Mouse (Mus musculus) CH12.LX (cell line): ENCODE data around the gene Atxn7l1. TPM values are rescaled to one million over a fixed set of nuclear protein-coding genes. Genes with fewer than 3 reads are reported as not detected.

ENCODE experiments used
- DNase-seq: peaks from one replicate; pipeline ENCODE4 v3.0.0-alpha.2; 2013; ENCODE audit errors: extremely low read depth
- H3K27ac ChIP-seq: 2 replicates; pipeline ENCODE4 v1.5.1; 2012; ENCODE audit warnings: low read depth, mild to moderate bottlenecking, control low read depth, moderate library complexity; ENCODE audit not compliant: insufficient read depth
- H3K27me3 ChIP-seq: replicated peaks from 2 replicates; pipeline ENCODE3; 2012; ENCODE audit warnings: inconsistent platforms
- H3K36me3 ChIP-seq, 2 experiments: replicated peaks in 1 of 2; 2 replicates each; pipeline versions ENCODE3 to v1.6.1; 2012; ENCODE audit warnings: inconsistent platforms in 1 of 2, low read length in 1 of 2, mild to moderate bottlenecking in 1 of 2, mixed read lengths in 1 of 2, moderate library complexity in 1 of 2; ENCODE audit not compliant: control insufficient read depth in 1 of 2, insufficient read depth in 1 of 2
- H3K4me1 ChIP-seq, 2 experiments: 2 replicates each; pipeline ENCODE4 v1.6.1; 2012; ENCODE audit warnings: inconsistent platforms in 1 of 2, moderate library complexity in 1 of 2; ENCODE audit not compliant: insufficient read depth in 2 of 2, control insufficient read depth in 1 of 2
- H3K4me2 ChIP-seq: 2 replicates; pipeline ENCODE4 v1.6.1; 2012; ENCODE audit warnings: low read depth, mild to moderate bottlenecking, control low read depth; ENCODE audit not compliant: poor library complexity, insufficient read depth, severe bottlenecking
- H3K4me3 ChIP-seq, 3 experiments: fragments of 150-350 bp in 1 of 3; sonication (generic) in 1 of 3; replicated peaks in 1 of 3; 2 replicates each; pipeline versions ENCODE3 to v1.5.1; 2011 to 2012; ENCODE audit warnings: low read depth in 2 of 3, low read length in 2 of 3, mild to moderate bottlenecking in 2 of 3, moderate library complexity in 2 of 3, control low read depth in 1 of 3, improper control_type of control experiment in 1 of 3, inconsistent platforms in 1 of 3, mixed read lengths in 1 of 3; ENCODE audit not compliant: poor library complexity in 1 of 3
- H3K79me2 ChIP-seq: replicated peaks from 2 replicates; pipeline ENCODE4 v1.6.1; 2012; ENCODE audit warnings: mild to moderate bottlenecking, moderate library complexity; ENCODE audit not compliant: control insufficient read depth, poor library complexity, insufficient read depth, severe bottlenecking; ENCODE audit errors: extremely low read depth
- H3K9ac ChIP-seq: 2 replicates; pipeline ENCODE4 v1.6.1; 2012; ENCODE audit warnings: low read depth, mild to moderate bottlenecking, control low read depth, moderate library complexity; ENCODE audit not compliant: insufficient read depth
- H3K9me3 ChIP-seq: replicated peaks from 2 replicates; pipeline ENCODE3; 2012; ENCODE audit warnings: low read length, inconsistent platforms, mixed read lengths
- CTCF ChIP-seq, 2 experiments: IDR thresholded peaks in 1 of 2; conservative IDR thresholded peaks in 1 of 2; 2 replicates each; pipeline ENCODE4 v1.5.1; 2011 to 2012; ENCODE audit warnings: low read depth in 2 of 2, low read length in 2 of 2, improper control_type of control experiment in 1 of 2, inconsistent platforms in 1 of 2, mild to moderate bottlenecking in 1 of 2, moderate library complexity in 1 of 2
- GABPA ChIP-seq: IDR thresholded peaks from 2 replicates; pipeline ENCODE4 v1.6.1; 2012; ENCODE audit warnings: low read depth, low read length, improper control_type of control experiment, inconsistent platforms; ENCODE audit not compliant: insufficient replicate concordance
- IRF4 ChIP-seq: IDR thresholded peaks from 2 replicates; pipeline ENCODE4 v1.6.1; 2014; ENCODE audit warnings: low read depth, mild to moderate bottlenecking, inconsistent platforms, low read length, improper control_type of control experiment
- JUN ChIP-seq: IDR thresholded peaks from 2 replicates; pipeline ENCODE4 v1.6.1; 2011; ENCODE audit warnings: low read depth, mild to moderate bottlenecking, low read length, improper control_type of control experiment, moderate library complexity; ENCODE audit not compliant: insufficient read depth
- JUND ChIP-seq: conservative IDR thresholded peaks from 2 replicates; pipeline ENCODE4 v1.6.1; 2011; ENCODE audit warnings: low read depth, low read length, improper control_type of control experiment
- MAFK ChIP-seq: IDR thresholded peaks from 2 replicates; pipeline ENCODE4 v1.6.1; 2011; ENCODE audit warnings: low read length, improper control_type of control experiment; ENCODE audit not compliant: insufficient replicate concordance
- MAX ChIP-seq: IDR thresholded peaks from 2 replicates; pipeline ENCODE4 v1.6.1; 2011; ENCODE audit warnings: low read length, improper control_type of control experiment
- MAZ ChIP-seq: IDR thresholded peaks from 2 replicates; pipeline ENCODE4 v1.6.1; 2012; ENCODE audit warnings: low read depth, mild to moderate bottlenecking, inconsistent platforms, low read length, improper control_type of control experiment, moderate library complexity
- MXI1 ChIP-seq: IDR thresholded peaks from 2 replicates; pipeline ENCODE4 v1.6.1; 2011; ENCODE audit warnings: mild to moderate bottlenecking, low read depth, low read length, improper control_type of control experiment
- NELFE ChIP-seq: IDR thresholded peaks from 2 replicates; pipeline ENCODE4 v1.6.1; 2011; ENCODE audit warnings: low read depth, low read length, improper control_type of control experiment
- NRF1 ChIP-seq: IDR thresholded peaks from 2 replicates; pipeline ENCODE4 v1.6.1; 2014; ENCODE audit warnings: low read depth, mild to moderate bottlenecking, inconsistent platforms, low read length, improper control_type of control experiment, moderate library complexity
- PAX5 ChIP-seq: IDR thresholded peaks from 2 replicates; pipeline ENCODE4 v1.6.1; 2012; ENCODE audit warnings: low read length, inconsistent platforms, mixed read lengths
- POLR2AphosphoS2 ChIP-seq: IDR thresholded peaks from 2 replicates; pipeline ENCODE4 v1.6.1; 2011; ENCODE audit warnings: low read depth, low read length, improper control_type of control experiment
- RCOR1 ChIP-seq: conservative IDR thresholded peaks from 2 replicates; pipeline ENCODE4 v1.6.1; 2012; ENCODE audit warnings: low read depth, mild to moderate bottlenecking, inconsistent platforms, low read length, improper control_type of control experiment
- SMC3 ChIP-seq: IDR thresholded peaks from 2 replicates; pipeline ENCODE4 v1.6.1; 2011; ENCODE audit warnings: low read depth, low read length, improper control_type of control experiment
- TBP ChIP-seq: conservative IDR thresholded peaks from 2 replicates; pipeline ENCODE4 v1.6.1; 2011; ENCODE audit warnings: low read depth, low read length, improper control_type of control experiment
- TCF12 ChIP-seq: IDR thresholded peaks from 2 replicates; pipeline ENCODE4 v1.6.1; 2014; ENCODE audit warnings: low read depth, mild to moderate bottlenecking, inconsistent platforms, low read length, improper control_type of control experiment
- UBTF ChIP-seq: IDR thresholded peaks from 2 replicates; pipeline ENCODE4 v1.6.1; 2012; ENCODE audit warnings: low read depth, mild to moderate bottlenecking, inconsistent platforms, low read length, improper control_type of control experiment, moderate library complexity
- USF2 ChIP-seq: conservative IDR thresholded peaks from 2 replicates; pipeline ENCODE4 v1.6.1; 2011; ENCODE audit warnings: low read depth, low read length, improper control_type of control experiment
- ZC3H11A ChIP-seq: IDR thresholded peaks from 2 replicates; pipeline ENCODE4 v1.6.1; 2012; ENCODE audit warnings: low read depth, mild to moderate bottlenecking, inconsistent platforms, low read length, improper control_type of control experiment
- dilution Hi-C: fragments of 300-500 bp; cut with MboI; formaldehyde crosslinking; loops from 2 replicates; pipeline ENCODE4 v1.14.3; 2020; ENCODE audit warnings: low sequenced_read_pairs; ENCODE audit not compliant: extremely low pct_unique_long_range_greater_than_20kb, extremely low pct_ligation_motif_present
- in situ Hi-C: fragments of 300-500 bp; cut with MboI; formaldehyde crosslinking; loops from 3 replicates; pipeline ENCODE4 v1.14.3; 2019; ENCODE audit warnings: low sequenced_read_pairs, low pct_ligation_motif_present, low pct_unique_long_range_greater_than_20kb, mixed read lengths
- polyA plus RNA-seq: library from polyadenylated mRNA; unstranded; fragments of >175 nt; gene quantifications from 2 replicates; pipeline ENCODE4 v1.2.1, GENCODE M21; 2012; ENCODE audit warnings: low read depth; ENCODE audit not compliant: insufficient read length
- total RNA-seq, 2 experiments: library from RNA; depleted of rRNA; stranded (reverse); fragments of 300-350 nt in 1 of 2; fragments of >200 nt in 1 of 2; gene quantifications; 2 replicates each; pipeline ENCODE4 v1.2.3; 2012 to 2014

Gene Atxn7l1
- total and polyA plus RNA-seq, 3 experiments = 8.6 to 55.7 (median 9.0) TPM

DNA sequence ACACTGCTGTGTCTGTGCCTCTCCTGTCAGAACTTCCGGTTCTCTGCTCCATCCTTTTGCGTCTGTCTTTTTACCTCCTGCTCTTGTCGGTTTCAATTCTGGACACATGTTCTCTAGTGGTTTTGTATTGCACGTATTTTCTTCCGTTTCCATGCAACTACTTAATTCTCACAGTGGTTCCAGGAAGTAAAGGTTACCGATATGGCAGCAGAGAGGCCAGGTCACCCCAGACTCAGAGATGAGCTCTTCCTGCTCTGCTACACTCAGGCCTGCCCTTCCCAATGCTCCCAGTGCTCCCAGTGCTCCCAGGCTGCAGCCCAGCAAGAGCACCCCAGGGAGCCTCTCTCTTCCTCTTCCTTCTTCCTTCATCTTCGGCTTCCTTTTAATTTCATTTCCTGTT is 15.7 kb upstream of the Atxn7l1 start:
- H3K9me3 ChIP-seq = no peaks in the 10 kb centered on the region
- no peak for DNase-seq
- H3K4me1 ChIP-seq = peaks cover 4 to 39% of the 10 kb centered on the region in 2 experiments; a peak in 3 of 4 replicates
- no peak overlapping the region for H3K4me3 ChIP-seq
- dilution Hi-C loops (no loop called here), in situ Hi-C loops (no loop called here)
- peaks cover 25 to 62% of the 10 kb centered on the region in 2 experiments for H3K36me3 ChIP-seq
- no peak overlapping the region for H3K27ac ChIP-seq
- H3K4me2 ChIP-seq = no peak overlapping the region
- H3K79me2 ChIP-seq = no peaks in the 10 kb centered on the region
- H3K27me3 ChIP-seq = no peaks in the 10 kb centered on the region
- TF ChIP-seq TCF12 (no peak), ZC3H11A (no peak), JUN (no peak), MXI1 (no peak)
- H3K9ac ChIP-seq = no peak overlapping the region

DNA sequence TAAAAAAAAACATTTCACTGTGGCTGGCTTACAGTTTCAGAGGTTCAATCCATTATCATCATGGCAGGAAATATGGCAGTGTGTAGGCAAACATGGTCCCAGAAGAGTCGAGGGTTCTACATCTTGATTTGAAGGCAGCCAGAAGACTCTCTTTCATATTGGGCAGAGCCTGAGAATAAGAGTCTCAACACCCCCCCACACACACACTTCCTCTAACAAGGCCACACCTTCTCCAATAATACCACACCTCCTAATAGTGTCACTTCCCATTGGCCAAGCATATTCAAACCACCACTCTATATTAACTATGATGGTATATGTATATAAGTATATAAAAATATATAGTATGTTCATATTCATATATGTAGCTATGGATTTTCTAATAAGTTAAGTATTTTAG is 9.6 kb upstream of the Atxn7l1 start:
- Histone ChIP-seq H3K4me2 (no peak overlapping the region), H3K9me3 (no peaks in the 10 kb centered on the region), H3K36me3 (peaks cover 59 to 84% of the 10 kb centered on the region in 2 experiments), H3K4me1 (peaks cover 0 to 40% of the 10 kb centered on the region in 2 experiments; a peak in 2 of 4 replicates), H3K4me3 (no peak overlapping the region), H3K79me2 (peaks cover 13% of the 10 kb centered on the region), H3K27ac (no peak overlapping the region), H3K9ac (no peak overlapping the region), H3K27me3 (no peaks in the 10 kb centered on the region)
- TF ChIP-seq MAZ (no peak), JUND (no peak), TBP (no peak), MAX (no peak), NRF1 (no peak), POLR2AphosphoS2 (no peak), IRF4 (no peak), JUN (no peak), MAFK (no peak), RCOR1 (no peak), PAX5 (no peak), ZC3H11A (no peak), GABPA (no peak), UBTF (no peak), CTCF (conservative IDR thresholded peaks at IDR 0.05 in 1 of 2, IDR thresholded peaks at IDR 0.05 in 1 of 2; ENCODE audit: low read depth in 2 of 2, low read length in 2 of 2) (no peak), NELFE (no peak), SMC3 (no peak), USF2 (no peak), MXI1 (no peak)
- dilution Hi-C loops = no loop called here
- no peak for DNase-seq
- in situ Hi-C loops = no loop called here
